9 mouse cellular contexts compared by ENCODE assay signal in genomic region chr11:46090951-46091667, GRCm38 (mm10). TPM values are rescaled to one million over a fixed set of nuclear protein-coding genes. Genes with fewer than 3 reads are reported as not detected.
A peak's percentile ranks its signal among the peaks of the same experiment; 100 is the strongest.
DNase-seq lines count a peak whose midpoint lies in the region; ATAC-seq and TF ChIP-seq lines count a peak whose summit lies in the region.
"Had no signal": no experiment of that assay in that cellular context is flagged by ENCODE, and none has a peak within 500 bp of the region (broad histone marks: within the 10 kb centered on the region; RNA-seq: fewer than 3 reads in every experiment).

No protein-coding gene starts in this region.

- H3K4me1 ChIP-seq in heart, embryonic 14.5 days (ENCODE audit: control insufficient read depth in 2 of 2, insufficient read depth in 2 of 2, low read length in 2 of 2), result peaks cover 37 to 71% of the 10 kb centered on the region in 2 experiments
- no peaks in the 10 kb centered on the region; the same call in 1 of the 2 replicates for H3K4me1 ChIP-seq in neural tube, embryonic 11.5 days (ENCODE audit: control insufficient read depth, insufficient read depth, low read length)
- H3K4me1 ChIP-seq in intestine, embryonic 16.5 days (ENCODE audit: control insufficient read depth, insufficient read depth, low read length), result peaks cover 11% of the 10 kb centered on the region
- peaks cover 4% of the 10 kb centered on the region for H3K4me1 ChIP-seq in stomach, postnatal 0 days (replicated peaks; ENCODE audit: control insufficient read depth, insufficient read depth)
- no peaks in the 10 kb centered on the region for H3K4me1 ChIP-seq in forebrain, postnatal 0 days (ENCODE audit: insufficient read depth)

- no peak for DNase-seq in heart, postnatal 36 days
- no peak for DNase-seq in neural tube, embryonic 11.5 days (ENCODE audit: low spot score)
- DNase-seq in neural tube, embryonic 10.5 days (ENCODE audit: extremely low spot score, low spot score), result no peak
- DNase-seq in stomach, postnatal 0 days (ENCODE audit: low spot score), result no peak
- no peak for DNase-seq in forebrain, postnatal 0 days
- DNase-seq in spleen, postnatal 36 days (ENCODE audit: low spot score in 2 of 2), result no peak

- peak overlapping the region; percentile 35; the same call in 1 of the 2 replicates for H3K9ac ChIP-seq in heart, embryonic 14.5 days (ENCODE audit: low read length)
- no peak overlapping the region for H3K9ac ChIP-seq in neural tube, embryonic 11.5 days (ENCODE audit: low read length)
- no peak overlapping the region for H3K9ac ChIP-seq in intestine, embryonic 16.5 days (ENCODE audit: low read depth, low read length)
- H3K9ac ChIP-seq in stomach, postnatal 0 days (ENCODE audit: low read length), result no peak overlapping the region
- no peak overlapping the region for H3K9ac ChIP-seq in forebrain, postnatal 0 days
- H3K9ac ChIP-seq: embryonic facial prominence, embryonic 15.5 days had no signal

- no peak for ATAC-seq in heart, embryonic 14.5 days (ENCODE audit: insufficient number of reproducible peaks, insufficient read depth, low FRiP score, low read depth)
- ATAC-seq in neural tube, embryonic 11.5 days (ENCODE audit: insufficient read depth, low FRiP score, low TSS enrichment), result no peak; the same call in 1 of the 2 replicates
- no peak for ATAC-seq in intestine, embryonic 16.5 days
- ATAC-seq in stomach, postnatal 0 days (ENCODE audit: low FRiP score, low TSS enrichment), result no peak
- ATAC-seq in forebrain, postnatal 0 days, result no peak

- no peak for TF ChIP-seq CTCF in stomach, postnatal 0 days (IDR thresholded peaks at IDR 0.05; ENCODE audit: low read depth)
- TF ChIP-seq CTCF in forebrain, postnatal 0 days (IDR thresholded peaks at IDR 0.05; ENCODE audit: low read depth), result no peak

- peak overlapping the region; percentile 49 to 59; a peak in 3 of 4 replicates for H3K27ac ChIP-seq in heart, embryonic 14.5 days (replicated peaks in 1 of 2; ENCODE audit: control insufficient read depth in 1 of 2, insufficient read depth in 1 of 2, low read depth in 2 of 2, low read length in 2 of 2)
- peak overlapping the region; percentile 11; the same call in 1 of the 2 replicates for H3K27ac ChIP-seq in neural tube, embryonic 11.5 days (ENCODE audit: low read depth, low read length)
- peak overlapping the region; percentile 5 for H3K27ac ChIP-seq in intestine, embryonic 16.5 days (ENCODE audit: low read length)
- peak overlapping the region; percentile 53; the same call in 1 of the 2 replicates for H3K27ac ChIP-seq in stomach, postnatal 0 days (replicated peaks)
- H3K27ac ChIP-seq in forebrain, postnatal 0 days (ENCODE audit: low read depth, low read length), result no peak overlapping the region

- intact Hi-C loops in heart, postnatal 36 days (cut with DNase I), result no loop called here

- TF ChIP-seq EP300 in stomach, postnatal 0 days (optimal IDR thresholded peaks at IDR 0.05), result no peak

- H3K36me3 ChIP-seq in heart, embryonic 14.5 days (ENCODE audit: control insufficient read depth, insufficient read depth, low read length), result peaks cover 27% of the 10 kb centered on the region
- H3K36me3 ChIP-seq in neural tube, embryonic 11.5 days (ENCODE audit: control insufficient read depth, insufficient read depth, low read length), result peaks cover 2% of the 10 kb centered on the region; the same call in 1 of the 2 replicates
- no peaks in the 10 kb centered on the region for H3K36me3 ChIP-seq in intestine, embryonic 16.5 days (ENCODE audit: control insufficient read depth, insufficient read depth, low read length)
- no peaks in the 10 kb centered on the region for H3K36me3 ChIP-seq in stomach, postnatal 0 days (ENCODE audit: control insufficient read depth, insufficient read depth, low read length)
- 0 out of 2 replicates have a peak, but pooled peaks cover 6% of the 10 kb centered on the region for H3K36me3 ChIP-seq in forebrain, postnatal 0 days (ENCODE audit: insufficient read depth)

- 28% methylated on average over 10 of the region's 10 CpGs for WGBS in heart, embryonic 14.5 days
- WGBS in neural tube, embryonic 11.5 days, result 55% methylated on average over 10 of the region's 10 CpGs
- WGBS in intestine, embryonic 16.5 days, result 41% methylated on average over 10 of the region's 10 CpGs
- WGBS in stomach, postnatal 0 days, result 34% methylated on average over 10 of the region's 10 CpGs
- WGBS in forebrain, postnatal 0 days, result 54% methylated on average over 10 of the region's 10 CpGs

- H3K4me3 ChIP-seq in heart, embryonic 14.5 days (ENCODE audit: control insufficient read depth in 1 of 2, insufficient read depth in 1 of 2, low read depth in 1 of 2, low read length in 2 of 2), result no peak overlapping the region
- H3K4me3 ChIP-seq in neural tube, embryonic 11.5 days (ENCODE audit: low read depth, low read length), result no peak overlapping the region
- H3K4me3 ChIP-seq in intestine, embryonic 16.5 days (ENCODE audit: low read length), result no peak overlapping the region
- H3K4me3 ChIP-seq in stomach, postnatal 0 days (ENCODE audit: low read depth, low read length), result no peak overlapping the region
- H3K4me3 ChIP-seq in forebrain, postnatal 0 days (ENCODE audit: low read depth, low read length), result no peak overlapping the region
- H3K4me3 ChIP-seq: embryonic facial prominence, embryonic 15.5 days had no signal

- no peaks in the 10 kb centered on the region for H3K9me3 ChIP-seq in heart, embryonic 14.5 days (ENCODE audit: control insufficient read depth, low read length)
- H3K9me3 ChIP-seq in neural tube, embryonic 11.5 days (ENCODE audit: control insufficient read depth, low read length), result no peaks in the 10 kb centered on the region
- H3K9me3 ChIP-seq in intestine, embryonic 16.5 days (ENCODE audit: control insufficient read depth, low read length), result no peaks in the 10 kb centered on the region
- H3K9me3 ChIP-seq in stomach, postnatal 0 days (ENCODE audit: control insufficient read depth, low read length), result no peaks in the 10 kb centered on the region
- H3K9me3 ChIP-seq in forebrain, postnatal 0 days (ENCODE audit: low read length), result no peaks in the 10 kb centered on the region
- H3K9me3 ChIP-seq: embryonic facial prominence, embryonic 15.5 days had no signal

- H3K27me3 ChIP-seq in heart, embryonic 14.5 days (ENCODE audit: control insufficient read depth, insufficient read depth, low read length), result no peaks in the 10 kb centered on the region
- H3K27me3 ChIP-seq in neural tube, embryonic 11.5 days (ENCODE audit: control insufficient read depth, insufficient read depth, low read length), result no peaks in the 10 kb centered on the region
- no peaks in the 10 kb centered on the region for H3K27me3 ChIP-seq in intestine, embryonic 16.5 days (replicated peaks; ENCODE audit: control insufficient read depth, insufficient read depth, low read length)
- H3K27me3 ChIP-seq in stomach, postnatal 0 days (ENCODE audit: control insufficient read depth, insufficient read depth, low read length), result no peaks in the 10 kb centered on the region
- no peaks in the 10 kb centered on the region for H3K27me3 ChIP-seq in forebrain, postnatal 0 days (ENCODE audit: insufficient read depth, low read length)
- H3K27me3 ChIP-seq: embryonic facial prominence, embryonic 15.5 days had no signal

- no peak overlapping the region for H3K4me2 ChIP-seq in heart, embryonic 14.5 days (ENCODE audit: low read length)
- no peak overlapping the region for H3K4me2 ChIP-seq in neural tube, embryonic 11.5 days (ENCODE audit: low read depth)
- H3K4me2 ChIP-seq in intestine, embryonic 16.5 days (ENCODE audit: low read depth, low read length), result no peak overlapping the region
- H3K4me2 ChIP-seq in stomach, postnatal 0 days (replicated peaks; ENCODE audit: low read depth), result no peak overlapping the region
- no peak overlapping the region for H3K4me2 ChIP-seq in forebrain, postnatal 0 days (ENCODE audit: low read depth)
- H3K4me2 ChIP-seq: embryonic facial prominence, embryonic 15.5 days had no signal

RNA-seq across cellular contexts. Expression of gene Adam19, which starts 35.3 kb away (rescaled TPM):
- polyA plus RNA-seq in heart, embryonic 14.5 days (2014; fragmentation: Nextera tagmentation; extraction: Ambion mirVana), result 21.1 and 22.7 TPM in 2 replicates
- total RNA-seq in heart, postnatal 36 days (2021), result 10 to 100 TPM; 21.2 to 49.2 TPM
- polyA plus RNA-seq in neural tube, embryonic 11.5 days (2014; fragmentation: Nextera tagmentation; extraction: Ambion mirVana), result 17.7 and 20.0 TPM in 2 replicates
- 12.0 and 12.7 TPM in 2 replicates for polyA plus RNA-seq in intestine, embryonic 16.5 days (2015; fragmentation: Nextera tagmentation; extraction: Ambion mirVana)
- polyA plus RNA-seq in stomach, postnatal 0 days (2015; fragmentation: Nextera tagmentation; extraction: Ambion mirVana), result 4.3 and 4.9 TPM in 2 replicates
- 16.2 and 19.8 TPM in 2 replicates for total RNA-seq in forebrain, postnatal 0 days (2014; rRNA removed)
- polyA plus RNA-seq in forebrain, postnatal 0 days (2015; fragmentation: Nextera tagmentation; extraction: Ambion mirVana), result 3.5 and 5.0 TPM in 2 replicates

RNA-seq across cellular contexts. Expression of gene Gm12166, which starts 39.0 kb away (rescaled TPM):
- polyA plus RNA-seq in heart, embryonic 14.5 days (2014; fragmentation: Nextera tagmentation; extraction: Ambion mirVana), result 4.6 and 4.9 TPM in 2 replicates
- total RNA-seq in heart, postnatal 36 days (2021), result 1 to 10 TPM; 1.3 to 1.9 TPM
- polyA plus RNA-seq in neural tube, embryonic 11.5 days (2014; fragmentation: Nextera tagmentation; extraction: Ambion mirVana), result 3.3 TPM in 2 replicates
- polyA plus RNA-seq in intestine, embryonic 16.5 days (2015; fragmentation: Nextera tagmentation; extraction: Ambion mirVana), result 5.5 and 5.8 TPM in 2 replicates
- polyA plus RNA-seq in stomach, postnatal 0 days (2015; fragmentation: Nextera tagmentation; extraction: Ambion mirVana), result 7.0 and 7.3 TPM in 2 replicates
- 9.2 and 15.1 TPM in 2 replicates for total RNA-seq in forebrain, postnatal 0 days (2014; rRNA removed)
- polyA plus RNA-seq in forebrain, postnatal 0 days (2015; fragmentation: Nextera tagmentation; extraction: Ambion mirVana), result 6.6 and 7.4 TPM in 2 replicates
